Mouse (Mus musculus) embryonic facial prominence, embryonic 11.5 days (tissue): ENCODE data around the gene Gpr107. TPM values are rescaled to one million over a fixed set of nuclear protein-coding genes. Genes with fewer than 3 reads are reported as not detected.
A peak's percentile ranks its signal among the peaks of the same experiment; 100 is the strongest.

Experiments
- ATAC-seq: fragments of 200-750 bp; cut with Nextera tagmentation; replicated peaks from 2 replicates; pipeline ENCODE4 v1.8.0; 2017; ENCODE audit warnings: low read depth; ENCODE audit not compliant: insufficient number of reproducible peaks, low FRiP score, low TSS enrichment
- DNase-seq: peaks from one replicate; pipeline ENCODE4 v3.0.0-alpha.2; 2015; ENCODE audit warnings: low spot score
- H3K27ac ChIP-seq: fragments of 300-500 bp; sonication (generic); replicated peaks from 2 replicates; pipeline ENCODE4 v1.5.1; 2014; ENCODE audit warnings: mild to moderate bottlenecking, low read depth, low read length, control low read depth
- H3K27me3 ChIP-seq: fragments of 300-500 bp; sonication (generic); 2 replicates; pipeline ENCODE4 v1.6.1; 2014; ENCODE audit warnings: mild to moderate bottlenecking, low read length, moderate library complexity, mixed read lengths; ENCODE audit not compliant: control insufficient read depth, insufficient read depth
- H3K36me3 ChIP-seq: fragments of 300-500 bp; sonication (generic); replicated peaks from 2 replicates; pipeline ENCODE4 v1.6.1; 2014; ENCODE audit warnings: low read depth, mild to moderate bottlenecking, low read length, moderate library complexity, mixed read lengths; ENCODE audit not compliant: control insufficient read depth, insufficient read depth
- H3K4me1 ChIP-seq: fragments of 300-500 bp; sonication (generic); 2 replicates; pipeline ENCODE4 v1.6.1; 2014; ENCODE audit warnings: low read length, mixed read lengths; ENCODE audit not compliant: control insufficient read depth, insufficient read depth
- H3K4me2 ChIP-seq: fragments of 300-500 bp; sonication (generic); 2 replicates; pipeline ENCODE4 v1.6.1; 2014; ENCODE audit warnings: low read depth, mild to moderate bottlenecking, control low read depth, low read length, moderate library complexity
- H3K4me3 ChIP-seq: fragments of 300-500 bp; sonication (generic); 2 replicates; pipeline ENCODE4 v1.5.1; 2014; ENCODE audit warnings: low read depth, low read length, control low read depth
- H3K9ac ChIP-seq: fragments of 300-500 bp; sonication (generic); replicated peaks from 2 replicates; pipeline ENCODE4 v1.6.1; 2014; ENCODE audit warnings: mild to moderate bottlenecking, control low read depth, low read length
- H3K9me3 ChIP-seq: fragments of 300-500 bp; sonication (generic); replicated peaks from 2 replicates; pipeline ENCODE4 v1.6.1; 2016; ENCODE audit warnings: mild to moderate bottlenecking, low read length, inconsistent platforms, mixed read lengths; ENCODE audit not compliant: control insufficient read depth
- WGBS: fragments of 180-500 bp; shearing (Covaris S2); extraction: QIAGEN DNeasy Blood & Tissue Kit; methylation state at CpG from one replicate; pipeline ENCODE4 v1.1.7; 2014; 5-methylcytosine and 5-hydroxymethylcytosine counted together
- polyA plus RNA-seq: library from polyadenylated mRNA; unstranded; fragments of >200 nt; fragmentation: Nextera tagmentation; extraction: Ambion mirVana; gene quantifications from 2 replicates; pipeline ENCODE4 v1.2.1, GENCODE M21; 2014

Gene Gpr107
- polyA plus RNA-seq, 1 experiment from 2014 or later: 23.1 TPM

GRCm38 (mm10) chr2:31258609-31259366, 106.7 kb downstream of the Gpr107 start:
- ATAC-seq (peak; percentile 29), DNase-seq (peak; percentile 74)
- peak overlapping the region; percentile 31 for H3K4me3 ChIP-seq
- H3K9me3 ChIP-seq: no peaks in the 10 kb centered on the region
- 11% methylated on average over 22 of the region's 22 CpGs for WGBS
- peaks cover 17% of the 10 kb centered on the region for H3K4me1 ChIP-seq
- H3K27me3 ChIP-seq: no peaks in the 10 kb centered on the region
- peak overlapping the region; percentile 64 for H3K4me2 ChIP-seq
- H3K9ac ChIP-seq: peak overlapping the region; percentile 45
- no peaks in the 10 kb centered on the region for H3K36me3 ChIP-seq
- 0 out of 2 replicates have a peak overlapping the region, but pooled peaks have one; percentile 20 for H3K27ac ChIP-seq

- Histone ChIP-seq H3K36me3 (no peaks in the 10 kb centered on the region), H3K9ac (peak overlapping the region; percentile 45; the same call in 1 of the 2 replicates), H3K27ac (no peak overlapping the region), H3K4me1 (peaks cover 19% of the 10 kb centered on the region), H3K4me3 (peak overlapping the region; percentile 31), H3K27me3 (no peaks in the 10 kb centered on the region), H3K9me3 (no peaks in the 10 kb centered on the region), H3K4me2 (peak overlapping the region; percentile 64)
- DNase-seq: no peak
- WGBS: 23% methylated on average over 9 of the region's 9 CpGs
- ATAC-seq: no peak
Observed at GRCm38 (mm10) chr2:31259367-31259920, 107.3 kb downstream of the Gpr107 start.

GRCm38 (mm10) chr2:31260549-31260948, 108.4 kb downstream of the Gpr107 start:
- Histone ChIP-seq H3K27ac (no peak overlapping the region), H3K9me3 (no peaks in the 10 kb centered on the region), H3K9ac (no peak overlapping the region), H3K27me3 (no peaks in the 10 kb centered on the region), H3K4me1 (peaks cover 19% of the 10 kb centered on the region), H3K4me2 (no peak overlapping the region), H3K36me3 (no peaks in the 10 kb centered on the region), H3K4me3 (no peak overlapping the region)
- no peak for ATAC-seq
- WGBS: 86% methylated on average over 8 of the region's 8 CpGs
- DNase-seq: no peak

- no peaks in the 10 kb centered on the region for H3K27me3 ChIP-seq
- WGBS: 76% methylated on average over 8 of the region's 8 CpGs
- ATAC-seq (no peak), DNase-seq (no peak)
- no peaks in the 10 kb centered on the region; the same call in 1 of the 2 replicates for H3K36me3 ChIP-seq
- no peak overlapping the region; the same call in 1 of the 2 replicates for H3K4me2 ChIP-seq
- H3K9ac ChIP-seq: 0 out of 2 replicates have a peak overlapping the region, but pooled peaks have one; percentile 9
- peaks cover 8% of the 10 kb centered on the region; the same call in 1 of the 2 replicates for H3K4me1 ChIP-seq
- H3K4me3 ChIP-seq: no peak overlapping the region
- H3K9me3 ChIP-seq: no peaks in the 10 kb centered on the region
- no peak overlapping the region; the same call in 1 of the 2 replicates for H3K27ac ChIP-seq
Observed at GRCm38 (mm10) chr2:31263039-31263461, 110.9 kb downstream of the Gpr107 start.

- 52% methylated on average over 10 of the region's 10 CpGs for WGBS
- ATAC-seq: no peak
- Histone ChIP-seq H3K9me3 (no peaks in the 10 kb centered on the region), H3K27me3 (no peaks in the 10 kb centered on the region), H3K27ac (no peak overlapping the region; the same call in 1 of the 2 replicates), H3K4me3 (no peak overlapping the region), H3K9ac (peak overlapping the region; percentile 18; the same call in 1 of the 2 replicates), H3K4me1 (peaks cover 3% of the 10 kb centered on the region; the same call in 1 of the 2 replicates), H3K36me3 (no peaks in the 10 kb centered on the region; the same call in 1 of the 2 replicates), H3K4me2 (no peak overlapping the region)
- peak; percentile 40 for DNase-seq
Observed at GRCm38 (mm10) chr2:31263746-31264378, 111.7 kb downstream of the Gpr107 start.

- H3K4me3 ChIP-seq: no peak overlapping the region
- H3K27me3 ChIP-seq: no peaks in the 10 kb centered on the region
- H3K9ac ChIP-seq: no peak overlapping the region
- no peak overlapping the region for H3K4me2 ChIP-seq
- no peak overlapping the region; the same call in 1 of the 2 replicates for H3K27ac ChIP-seq
- H3K4me1 ChIP-seq: peaks cover 3% of the 10 kb centered on the region; the same call in 1 of the 2 replicates
- 25% methylated on average over 6 of the region's 6 CpGs for WGBS
- ATAC-seq (no peak), DNase-seq (no peak)
- H3K36me3 ChIP-seq: no peaks in the 10 kb centered on the region; the same call in 1 of the 2 replicates
- no peaks in the 10 kb centered on the region for H3K9me3 ChIP-seq
Observed at GRCm38 (mm10) chr2:31267447-31267846, 115.3 kb downstream of the Gpr107 start.
